Mouse (Mus musculus): Measurements from ENCODE around the gene Gpsm3. TPM values are rescaled to one million over a fixed set of nuclear protein-coding genes. Genes with fewer than 3 reads are reported as not detected.
A peak's percentile ranks its signal among the peaks of the same experiment; 100 is the strongest.

Gpsm3 gene
- polyA plus RNA-seq, 1 experiment = 3.1 TPM

DNA sequence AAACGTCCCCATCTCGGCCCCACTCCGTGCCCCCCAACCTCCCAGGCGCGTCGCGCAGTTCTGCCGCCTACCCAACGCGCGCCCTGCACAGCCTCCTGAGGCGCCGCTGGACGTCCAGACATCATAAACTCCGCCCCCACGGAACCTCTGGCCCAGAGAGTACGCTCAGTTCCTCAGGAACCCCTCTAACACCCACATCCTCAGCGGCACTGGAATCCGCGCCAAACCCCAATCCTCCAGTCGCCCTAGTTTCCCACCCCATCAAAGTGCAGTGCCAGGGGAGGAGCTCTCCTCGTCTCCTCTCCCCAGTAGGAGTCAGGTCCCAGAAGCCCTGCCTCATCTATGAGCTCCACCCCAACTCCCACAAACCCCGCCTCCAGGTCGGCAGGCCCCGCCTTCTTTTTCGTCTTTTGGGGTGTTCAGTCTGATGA lies 42.7 kb downstream of the Gpsm3 start:
- TF ChIP-seq POLR2AphosphoS2 (IDR thresholded peaks at IDR 0.05; ENCODE audit: insufficient read length, low read depth) (no peak), MAX (IDR thresholded peaks at IDR 0.05; ENCODE audit: low read depth) (no peak), REST (IDR thresholded peaks at IDR 0.05; ENCODE audit: insufficient read depth, insufficient read length) (no peak), MYOD1 (IDR thresholded peaks at IDR 0.05; ENCODE audit: control insufficient read depth in 1 of 3, insufficient read length in 2 of 3, low read depth in 2 of 3) (no peak), TCF3 (IDR thresholded peaks at IDR 0.05; ENCODE audit: insufficient read length, low read depth) (no peak), MYOG (IDR thresholded peaks at IDR 0.05; ENCODE audit: control insufficient read depth in 1 of 3, insufficient read depth in 1 of 3, insufficient read length in 2 of 3, low read depth in 2 of 3) (no peak), E2F4 (IDR thresholded peaks at IDR 0.05; ENCODE audit: insufficient read depth) (no peak), POLR2A (IDR thresholded peaks at IDR 0.05; ENCODE audit: insufficient read length, low read depth) (no peak), USF1 (IDR thresholded peaks at IDR 0.05; ENCODE audit: low read depth) (no peak), SRF (IDR thresholded peaks at IDR 0.05; ENCODE audit: control insufficient read depth, insufficient read length, low read depth) (no peak), CEBPB (IDR thresholded peaks at IDR 0.05; ENCODE audit: insufficient read depth, poor library complexity, severe bottlenecking) (no peak), TCF12 (IDR thresholded peaks at IDR 0.05; ENCODE audit: insufficient read depth, poor library complexity, severe bottlenecking) (no peak)
- Histone ChIP-seq H3ac (ENCODE audit: control insufficient read depth, insufficient read length) (no peak overlapping the region), H3K79me2 (ENCODE audit: control insufficient read depth, insufficient read depth) (no peaks in the 10 kb centered on the region), H3K36me3 (ENCODE audit: control insufficient read depth, insufficient read depth) (no peaks in the 10 kb centered on the region), H3K27me3 (ENCODE audit: control insufficient read depth, insufficient read depth, insufficient read length) (peaks cover 45% of the 10 kb centered on the region), H3K4me3 (no peak overlapping the region), H3K4me2 (ENCODE audit: low read depth) (no peak overlapping the region)

DNA sequence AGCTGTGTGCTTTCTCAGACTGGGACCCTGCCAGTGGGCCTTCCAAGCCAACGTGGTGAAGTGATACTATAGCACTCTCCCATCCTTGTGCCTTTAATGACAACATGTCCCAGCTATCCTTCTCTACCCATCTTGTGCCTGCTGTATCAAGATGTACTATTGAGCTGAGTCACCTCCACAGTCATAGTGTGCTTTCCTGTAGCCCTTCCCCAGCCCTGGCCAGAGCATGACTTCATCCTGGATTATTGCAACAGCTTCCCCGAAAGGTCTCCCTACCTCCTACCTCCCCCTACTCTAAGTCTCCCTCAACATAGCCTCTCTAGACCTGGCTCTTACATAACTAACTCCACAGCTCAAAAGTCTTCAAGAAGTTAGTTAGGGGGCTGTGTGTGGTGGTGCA lies 46.1 kb downstream of the Gpsm3 start:
- Histone ChIP-seq H3K79me2 (ENCODE audit: control insufficient read depth, insufficient read depth) (no peaks in the 10 kb centered on the region), H3K27me3 (ENCODE audit: control insufficient read depth, insufficient read depth, insufficient read length) (peaks cover 36% of the 10 kb centered on the region), H3ac (ENCODE audit: control insufficient read depth, insufficient read length) (no peak overlapping the region), H3K36me3 (ENCODE audit: control insufficient read depth, insufficient read depth) (no peaks in the 10 kb centered on the region), H3K4me3 (no peak overlapping the region), H3K4me2 (ENCODE audit: low read depth) (no peak overlapping the region)
- TF ChIP-seq MAX (IDR thresholded peaks at IDR 0.05; ENCODE audit: low read depth) (no peak), MYOG (IDR thresholded peaks at IDR 0.05; ENCODE audit: control insufficient read depth in 1 of 3, insufficient read depth in 1 of 3, insufficient read length in 2 of 3, low read depth in 2 of 3) (no peak), TCF3 (IDR thresholded peaks at IDR 0.05; ENCODE audit: insufficient read length, low read depth) (no peak), POLR2AphosphoS2 (IDR thresholded peaks at IDR 0.05; ENCODE audit: insufficient read length, low read depth) (no peak), SRF (IDR thresholded peaks at IDR 0.05; ENCODE audit: control insufficient read depth, insufficient read length, low read depth) (no peak), CEBPB (IDR thresholded peaks at IDR 0.05; ENCODE audit: insufficient read depth, poor library complexity, severe bottlenecking) (0 out of 2 replicates have a peak, but pooled peaks have one; percentile 15), POLR2A (IDR thresholded peaks at IDR 0.05; ENCODE audit: insufficient read length, low read depth) (no peak)

DNA sequence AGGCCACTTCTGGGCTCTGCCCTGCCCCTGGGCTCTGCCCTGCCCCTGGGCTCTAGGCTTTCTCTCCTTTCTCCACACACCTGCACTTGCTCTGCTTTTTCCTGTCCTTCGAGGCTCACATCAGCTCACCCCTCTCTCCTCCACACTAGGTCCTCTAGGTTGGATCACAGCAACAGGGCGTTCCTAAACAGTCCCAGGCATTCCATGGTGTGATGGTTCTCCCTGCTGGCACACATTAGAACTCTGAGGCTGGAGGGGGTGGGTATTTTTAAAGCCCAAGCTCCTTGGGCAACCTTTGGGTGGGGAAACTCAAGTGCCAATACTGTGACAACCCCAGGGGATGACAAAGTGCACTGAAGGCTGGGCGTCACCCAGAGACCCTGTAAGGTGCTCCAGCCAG lies 47.9 kb downstream of the Gpsm3 start:
- Histone ChIP-seq H3ac (ENCODE audit: control insufficient read depth, insufficient read length) (no peak overlapping the region), H3K4me2 (ENCODE audit: low read depth) (peak overlapping the region; percentile 12), H3K4me3 (no peak overlapping the region), H3K79me2 (ENCODE audit: control insufficient read depth, insufficient read depth) (no peaks in the 10 kb centered on the region), H3K27me3 (ENCODE audit: control insufficient read depth, insufficient read depth, insufficient read length) (peaks cover 18% of the 10 kb centered on the region), H3K36me3 (ENCODE audit: control insufficient read depth, insufficient read depth) (no peaks in the 10 kb centered on the region)
- no peak for TF ChIP-seq POLR2AphosphoS2 (IDR thresholded peaks at IDR 0.05; ENCODE audit: insufficient read length, low read depth)

DNA sequence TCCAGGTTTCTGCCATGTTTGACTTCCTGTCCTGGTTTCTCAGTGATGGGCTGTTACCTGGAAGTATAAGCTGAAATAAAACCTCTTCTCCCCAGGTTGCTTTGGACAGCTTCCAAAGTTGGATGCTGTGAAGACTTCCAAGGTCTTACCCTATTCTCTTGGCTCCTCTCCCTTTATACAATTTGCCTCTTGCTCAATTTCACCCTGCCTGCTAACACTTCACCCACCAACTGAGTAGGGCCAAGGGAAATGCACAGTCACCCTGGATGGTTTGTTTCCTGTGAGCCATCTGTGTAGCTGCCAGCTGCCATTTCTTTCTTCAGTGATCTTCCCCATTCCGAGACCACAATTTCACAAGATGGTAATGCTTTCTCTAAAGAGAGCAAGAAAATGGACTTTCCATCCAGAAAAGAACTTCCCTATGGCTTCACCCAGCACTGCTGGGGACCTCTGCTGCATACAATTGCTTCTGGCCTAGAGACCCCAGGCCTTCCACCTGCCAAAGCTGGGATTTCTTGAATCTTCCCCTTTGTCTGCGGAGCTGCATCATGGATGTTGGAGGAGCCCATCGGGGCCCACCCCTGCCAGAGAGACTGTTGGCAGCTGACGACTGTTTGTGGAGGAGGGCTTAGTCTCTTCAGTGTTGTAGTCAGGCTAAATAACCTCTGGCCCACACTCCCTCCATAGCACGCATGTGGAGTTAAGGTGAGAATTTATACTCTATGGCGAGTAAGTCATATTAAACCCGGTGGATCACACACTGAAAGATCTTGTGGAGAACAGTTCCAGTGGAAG lies 50.1 kb downstream of the Gpsm3 start:
- Histone ChIP-seq H3K36me3 (ENCODE audit: control insufficient read depth, insufficient read depth) (no peaks in the 10 kb centered on the region), H3K4me2 (ENCODE audit: low read depth) (peak overlapping the region; percentile 65), H3K27me3 (ENCODE audit: control insufficient read depth, insufficient read depth, insufficient read length) (no peaks in the 10 kb centered on the region), H3K79me2 (ENCODE audit: control insufficient read depth, insufficient read depth) (no peaks in the 10 kb centered on the region), H3ac (ENCODE audit: control insufficient read depth, insufficient read length) (no peak overlapping the region), H3K4me3 (no peak overlapping the region)
- no peak for TF ChIP-seq MAX (IDR thresholded peaks at IDR 0.05; ENCODE audit: low read depth)
- TF ChIP-seq REST (IDR thresholded peaks at IDR 0.05; ENCODE audit: insufficient read depth, insufficient read length) = no peak
- no peak for TF ChIP-seq MYOG (IDR thresholded peaks at IDR 0.05; ENCODE audit: control insufficient read depth in 1 of 3, insufficient read depth in 1 of 3, insufficient read length in 2 of 3, low read depth in 2 of 3)
- TF ChIP-seq CEBPB (IDR thresholded peaks at IDR 0.05; ENCODE audit: insufficient read depth, poor library complexity, severe bottlenecking) = no peak
- no peak for TF ChIP-seq MYOD1 (IDR thresholded peaks at IDR 0.05; ENCODE audit: control insufficient read depth in 1 of 3, insufficient read length in 2 of 3, low read depth in 2 of 3)
- TF ChIP-seq TCF3 (IDR thresholded peaks at IDR 0.05; ENCODE audit: insufficient read length, low read depth) = no peak
- no peak for TF ChIP-seq POLR2AphosphoS2 (IDR thresholded peaks at IDR 0.05; ENCODE audit: insufficient read length, low read depth)
- TF ChIP-seq SRF (IDR thresholded peaks at IDR 0.05; ENCODE audit: control insufficient read depth, insufficient read length, low read depth) = no peak
- TF ChIP-seq E2F4 (IDR thresholded peaks at IDR 0.05; ENCODE audit: insufficient read depth) = no peak
- no peak for TF ChIP-seq TCF12 (IDR thresholded peaks at IDR 0.05; ENCODE audit: insufficient read depth, poor library complexity, severe bottlenecking)
- TF ChIP-seq POLR2A (IDR thresholded peaks at IDR 0.05; ENCODE audit: insufficient read length, low read depth) = no peak
- no peak for TF ChIP-seq USF1 (IDR thresholded peaks at IDR 0.05; ENCODE audit: low read depth)

All from myocyte (in vitro differentiated cells).